Mouse (Mus musculus): ENCODE results near the gene Pum1. TPM values are rescaled to one million over a fixed set of nuclear protein-coding genes. Genes with fewer than 3 reads are reported as not detected.
"Not testable (repeated sequence)": the region's sequence is repeated elsewhere in the genome, so short reads cannot be mapped to it uniquely, and the experiment has no call there.

The Pum1 gene
- polyA plus RNA-seq (2012; ENCODE audit: insufficient read depth, insufficient read length, low replicate concordance, missing spikeins) = 276 TPM in 1 of 2 replicates, not detected in the other

GRCm38 (mm10) chr4:130662979-130663725, at the start of gene Pum1:
TSS of gene Pum1 (plus strand) at chr4:130663321.
- Histone ChIP-seq H3K4me1 (ENCODE audit: control insufficient read depth, insufficient read depth, low read length) (peaks cover 5% of the 10 kb centered on the region), H3K4me3 (ENCODE audit: insufficient read depth, low read depth, low read length) (peak within 1 kb of the TSS; percentile 97), H3K27ac (ENCODE audit: insufficient read depth, low read depth, low read length) (peak within 1 kb of the TSS; percentile 93)
- WGBS = under 1% methylated on average over 90 of the region's 90 CpGs
- TF ChIP-seq CTCF (IDR thresholded peaks at IDR 0.05; ENCODE audit: insufficient read depth, low read depth, low read length) (no peak), POLR2A (IDR thresholded peaks at IDR 0.05; ENCODE audit: insufficient read depth, low read depth, low read length) (peak; percentile 71)

DNA sequence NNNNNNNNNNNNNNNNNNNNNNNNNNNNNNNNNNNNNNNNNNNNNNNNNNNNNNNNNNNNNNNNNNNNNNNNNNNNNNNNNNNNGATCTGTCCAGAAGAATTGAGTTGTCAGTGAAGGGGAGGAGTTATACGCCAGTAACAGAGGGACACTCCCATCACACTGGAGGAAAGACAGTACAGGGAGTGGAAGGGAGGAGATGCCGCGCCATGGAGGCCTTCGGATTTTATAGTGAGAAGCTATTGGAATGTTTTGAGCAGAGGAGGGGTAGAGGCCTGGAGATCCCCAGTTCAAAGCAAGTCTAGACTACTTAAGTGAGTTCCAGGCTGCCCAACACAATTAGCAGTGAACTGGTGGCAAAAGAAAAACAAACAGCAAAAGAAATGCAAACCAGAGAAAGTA, 33.7 kb upstream of the Pum1 start:
- Histone ChIP-seq H3K4me1 (ENCODE audit: control insufficient read depth, insufficient read depth, low read length) (no peaks in the 10 kb centered on the region), H3K27ac (ENCODE audit: insufficient read depth, low read depth, low read length) (no peak overlapping the region), H3K4me3 (ENCODE audit: insufficient read depth, low read depth, low read length) (no peak overlapping the region)
- TF ChIP-seq POLR2A (IDR thresholded peaks at IDR 0.05; ENCODE audit: insufficient read depth, low read depth, low read length) = no peak
- TF ChIP-seq CTCF (IDR thresholded peaks at IDR 0.05; ENCODE audit: insufficient read depth, low read depth, low read length) = no peak
- 37% methylated on average over 4 of the region's 4 CpGs for WGBS

GRCm38 (mm10) chr4:130630232-130630847, 32.8 kb upstream of the Pum1 start:
- Histone ChIP-seq H3K4me3 (ENCODE audit: insufficient read depth, low read depth, low read length) (no peak overlapping the region), H3K4me1 (ENCODE audit: control insufficient read depth, insufficient read depth, low read length) (no peaks in the 10 kb centered on the region), H3K27ac (ENCODE audit: insufficient read depth, low read depth, low read length) (no peak overlapping the region)
- TF ChIP-seq POLR2A (IDR thresholded peaks at IDR 0.05; ENCODE audit: insufficient read depth, low read depth, low read length) (no peak), CTCF (IDR thresholded peaks at IDR 0.05; ENCODE audit: insufficient read depth, low read depth, low read length) (no peak)
- 86% methylated on average over 3 of the region's 3 CpGs for WGBS

DNA sequence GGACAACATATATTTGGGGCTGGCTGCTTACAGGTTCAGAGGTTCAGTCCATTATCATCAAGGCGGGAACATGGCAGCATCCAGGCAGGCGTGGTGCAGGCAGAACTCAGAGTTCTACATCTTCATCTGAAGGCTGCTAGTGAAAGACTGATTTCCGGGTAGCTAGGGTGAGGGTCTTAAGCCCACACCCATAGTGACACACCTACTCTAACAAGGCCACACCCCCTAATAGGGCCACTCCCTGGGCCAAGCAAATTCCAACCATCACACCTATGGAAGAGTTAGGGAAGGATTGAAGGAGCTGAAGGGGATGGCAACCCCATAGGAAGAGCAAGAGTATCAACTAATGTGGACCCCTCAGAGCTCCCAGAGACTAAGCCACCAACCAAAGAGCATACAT, 28.0 kb upstream of the Pum1 start:
- not testable (repeated sequence) for H3K27ac ChIP-seq (ENCODE audit: insufficient read depth, low read depth, low read length); H3K4me1 ChIP-seq (ENCODE audit: control insufficient read depth, insufficient read depth, low read length); H3K4me3 ChIP-seq (ENCODE audit: insufficient read depth, low read depth, low read length)
- 94% methylated on average over 3 of the region's 3 CpGs for WGBS

DNA sequence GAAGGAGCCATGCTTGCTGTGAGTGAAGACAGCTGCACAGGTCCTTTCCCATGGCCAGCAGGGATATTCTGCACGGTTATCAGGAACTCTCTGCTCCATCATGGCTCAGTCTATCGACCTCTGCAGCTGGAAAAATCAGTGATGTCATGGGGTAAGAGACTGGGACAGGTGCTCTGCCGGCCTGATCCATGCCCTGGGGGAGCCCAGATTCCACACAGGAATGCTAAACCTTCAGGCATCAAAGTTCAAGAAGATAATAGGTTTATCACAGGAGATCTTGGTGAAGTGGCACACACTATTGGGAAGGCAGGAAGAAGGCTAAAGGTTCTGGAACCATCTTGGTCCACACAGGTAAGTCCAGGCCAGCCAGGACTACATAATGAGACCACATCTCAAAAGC, 26.4 kb upstream of the Pum1 start:
- no peak overlapping the region for H3K27ac ChIP-seq (ENCODE audit: insufficient read depth, low read depth, low read length)
- H3K4me3 ChIP-seq (ENCODE audit: insufficient read depth, low read depth, low read length) = no peak overlapping the region
- no peaks in the 10 kb centered on the region for H3K4me1 ChIP-seq (ENCODE audit: control insufficient read depth, insufficient read depth, low read length)
- no peak for TF ChIP-seq CTCF (IDR thresholded peaks at IDR 0.05; ENCODE audit: insufficient read depth, low read depth, low read length)
- TF ChIP-seq POLR2A (IDR thresholded peaks at IDR 0.05; ENCODE audit: insufficient read depth, low read depth, low read length) = no peak
- WGBS = 88% methylated on average over 3 of the region's 3 CpGs

DNA sequence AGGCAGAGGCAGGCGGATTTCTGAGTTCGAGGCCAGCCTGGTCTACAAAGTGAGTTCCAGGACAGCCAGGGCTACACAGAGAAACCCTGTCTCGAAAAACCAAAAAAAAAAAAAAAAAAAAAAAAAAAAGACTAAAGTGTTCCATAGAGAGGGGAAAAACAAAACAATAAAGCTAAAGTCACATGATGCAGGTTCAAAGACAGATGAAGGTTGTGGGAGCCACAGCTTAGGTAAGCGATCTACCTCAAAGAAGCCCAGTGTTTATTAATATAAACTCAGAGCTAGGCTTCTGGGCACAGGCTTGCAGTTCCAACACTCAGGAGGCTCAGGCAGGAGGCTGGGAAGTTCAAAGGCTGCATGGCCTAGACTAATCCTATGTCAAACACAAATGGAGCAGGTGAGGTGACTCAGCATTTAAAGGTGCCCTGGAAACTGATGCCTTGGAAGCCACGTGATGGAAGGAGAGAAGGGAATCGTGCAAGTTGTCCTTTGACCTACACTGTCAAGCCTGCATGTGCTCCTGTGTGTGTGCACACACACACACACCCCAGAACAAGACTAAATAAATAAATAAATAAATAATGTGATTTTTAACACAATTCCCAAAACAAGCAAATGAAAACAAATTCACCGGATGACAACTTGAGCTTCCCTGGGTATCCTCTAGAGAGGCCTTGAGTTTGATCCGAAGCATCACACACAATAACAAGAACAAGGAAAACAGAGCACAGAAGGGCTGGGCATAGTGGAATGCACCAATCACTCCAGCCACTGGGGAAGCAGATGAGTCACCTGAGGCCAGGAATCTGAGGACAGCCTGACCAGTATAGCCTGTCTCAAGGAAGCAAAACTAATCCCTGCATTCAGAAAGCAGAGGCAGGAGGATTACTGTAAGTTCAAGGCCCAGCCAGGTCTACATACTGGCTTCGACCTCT, 25.4 kb upstream of the Pum1 start:
- no peak overlapping the region for H3K27ac ChIP-seq (ENCODE audit: insufficient read depth, low read depth, low read length)
- no peak overlapping the region for H3K4me3 ChIP-seq (ENCODE audit: insufficient read depth, low read depth, low read length)
- H3K4me1 ChIP-seq (ENCODE audit: control insufficient read depth, insufficient read depth, low read length) = no peaks in the 10 kb centered on the region
- TF ChIP-seq CTCF (IDR thresholded peaks at IDR 0.05; ENCODE audit: insufficient read depth, low read depth, low read length) (no peak), POLR2A (IDR thresholded peaks at IDR 0.05; ENCODE audit: insufficient read depth, low read depth, low read length) (no peak)
- WGBS = 92% methylated on average over 8 of the region's 9 CpGs

GRCm38 (mm10) chr4:130640031-130640717, 22.9 kb upstream of the Pum1 start:
- TF ChIP-seq POLR2A (IDR thresholded peaks at IDR 0.05; ENCODE audit: insufficient read depth, low read depth, low read length) = no peak
- TF ChIP-seq CTCF (IDR thresholded peaks at IDR 0.05; ENCODE audit: insufficient read depth, low read depth, low read length) = no peak
- H3K4me3 ChIP-seq (ENCODE audit: insufficient read depth, low read depth, low read length) = no peak overlapping the region
- H3K4me1 ChIP-seq (ENCODE audit: control insufficient read depth, insufficient read depth, low read length) = no peaks in the 10 kb centered on the region
- H3K27ac ChIP-seq (ENCODE audit: insufficient read depth, low read depth, low read length) = no peak overlapping the region
- 82% methylated on average over 9 of the region's 9 CpGs for WGBS

GRCm38 (mm10) chr4:130642468-130642867, 20.7 kb upstream of the Pum1 start:
- 91% methylated on average over 5 of the region's 5 CpGs for WGBS
- no peaks in the 10 kb centered on the region for H3K4me1 ChIP-seq (ENCODE audit: control insufficient read depth, insufficient read depth, low read length)
- no peak overlapping the region for H3K27ac ChIP-seq (ENCODE audit: insufficient read depth, low read depth, low read length)
- TF ChIP-seq POLR2A (IDR thresholded peaks at IDR 0.05; ENCODE audit: insufficient read depth, low read depth, low read length) = no peak
- no peak for TF ChIP-seq CTCF (IDR thresholded peaks at IDR 0.05; ENCODE audit: insufficient read depth, low read depth, low read length)
- H3K4me3 ChIP-seq (ENCODE audit: insufficient read depth, low read depth, low read length) = no peak overlapping the region

Measured in olfactory bulb, adult 2 months (tissue).